Mouse (Mus musculus) ES-E14 (cell line): Measurements from ENCODE around the gene Muc16. TPM values are rescaled to one million over a fixed set of nuclear protein-coding genes. Genes with fewer than 3 reads are reported as not detected.

Experiments used
- DNase-seq: peaks from one replicate; pipeline ENCODE4 v3.0.0-alpha.2; 2013; ENCODE audit warnings: low read depth, low spot score
- H3K27ac ChIP-seq: 2 replicates; pipeline ENCODE4 v1.5.1; 2012; ENCODE audit warnings: low read depth, mild to moderate bottlenecking, low read length, moderate library complexity, mixed read lengths; ENCODE audit not compliant: poor library complexity, insufficient read depth, severe bottlenecking
- H3K36me3 ChIP-seq: 2 replicates; pipeline ENCODE4 v1.6.1; 2012; ENCODE audit warnings: mild to moderate bottlenecking, low read length, moderate library complexity, mixed read lengths; ENCODE audit not compliant: control insufficient read depth, poor library complexity, insufficient read depth, severe bottlenecking
- H3K4me1 ChIP-seq, 2 experiments: fragments of 150-350 bp in 1 of 2; sonication (generic) in 1 of 2; 2 replicates each; pipeline ENCODE4 v1.6.1; 2012; ENCODE audit warnings: low read length in 2 of 2, mild to moderate bottlenecking in 1 of 2, mixed read lengths in 1 of 2; ENCODE audit not compliant: control insufficient read depth in 2 of 2, insufficient read depth in 2 of 2, poor library complexity in 1 of 2
- H3K4me3 ChIP-seq, 2 experiments: fragments of 150-350 bp in 1 of 2; sonication (generic) in 1 of 2; 2 replicates each; pipeline ENCODE4 v1.5.1; 2012; ENCODE audit warnings: low read length in 2 of 2, low read depth in 1 of 2, mild to moderate bottlenecking in 1 of 2, mixed read lengths in 1 of 2; ENCODE audit not compliant: insufficient read depth in 1 of 2, poor library complexity in 1 of 2, severe bottlenecking in 1 of 2
- H3K9ac ChIP-seq: 2 replicates; pipeline ENCODE4 v1.6.1; 2012; ENCODE audit warnings: low read depth, mild to moderate bottlenecking, low read length, mixed read lengths; ENCODE audit not compliant: poor library complexity, insufficient read depth, severe bottlenecking
- H3K9me3 ChIP-seq: fragments of 150-350 bp; sonication (generic); 2 replicates; pipeline ENCODE4 v1.6.1; 2012; ENCODE audit warnings: low read depth, mild to moderate bottlenecking, low read length; ENCODE audit not compliant: control insufficient read depth, insufficient read depth
- CHD2 ChIP-seq: IDR thresholded peaks from 2 replicates; pipeline ENCODE4 v1.6.1; 2014; ENCODE audit warnings: mild to moderate bottlenecking, low read depth, low read length, inconsistent platforms
- HCFC1 ChIP-seq: IDR thresholded peaks from 2 replicates; pipeline ENCODE4 v1.6.1; 2012; ENCODE audit warnings: low read length, inconsistent platforms, borderline replicate concordance; ENCODE audit not compliant: insufficient read depth
- MAFK ChIP-seq: IDR thresholded peaks from 2 replicates; pipeline ENCODE4 v1.6.1; 2014; ENCODE audit warnings: mild to moderate bottlenecking, low read depth, low read length, inconsistent platforms; ENCODE audit not compliant: insufficient read depth
- ZC3H11A ChIP-seq: IDR thresholded peaks from 2 replicates; pipeline ENCODE4 v1.6.1; 2012; ENCODE audit warnings: low read depth, mild to moderate bottlenecking, inconsistent platforms, low read length, borderline replicate concordance
- ZNF384 ChIP-seq: IDR thresholded peaks from 2 replicates; pipeline ENCODE4 v1.6.1; 2012; ENCODE audit warnings: low read depth, low read length, inconsistent platforms
- in situ Hi-C, 2 experiments: fragments of 600-800 bp; cut with MboI; formaldehyde crosslinking; loops; one replicate each; pipeline ENCODE4 v1.15.1; 2025; ENCODE audit warnings: low sequenced_read_pairs in 2 of 2, inconsistent platforms in 1 of 2; ENCODE audit not compliant: unreplicated experiment in 2 of 2
- total RNA-seq: library from RNA; depleted of rRNA; stranded (reverse); fragments of 300-350 nt; gene quantifications from 2 replicates; pipeline ENCODE4 v1.2.3, GENCODE M21; 2012; rRNA removed

Gene Muc16
- under 0.01 TPM in 2 replicates for total RNA-seq

GRCm38 (mm10) chr9:18674480-18675154 lies at the start of gene Muc16:
TSS of gene Muc16 (minus strand) at chr9:18674530.
- Histone ChIP-seq H3K9me3 (no peaks in the 10 kb centered on the region), H3K27ac (no peak within 1 kb of the TSS), H3K9ac (no peak within 1 kb of the TSS), H3K4me3 (no peak within 1 kb of the TSS), H3K36me3 (no peaks in the 10 kb centered on the region), H3K4me1 (no peaks in the 10 kb centered on the region; a peak in 1 of 4 replicates)
- DNase-seq: no peak
- in situ Hi-C loops: no loop called here
- TF ChIP-seq CHD2: no peak
- TF ChIP-seq ZC3H11A: no peak
- TF ChIP-seq HCFC1: no peak
- TF ChIP-seq ZNF384: no peak
- TF ChIP-seq MAFK: no peak

GRCm38 (mm10) chr9:18722712-18723099 lies 48.4 kb upstream of the Muc16 start:
- TF ChIP-seq MAFK (no peak), ZNF384 (no peak), CHD2 (no peak; the same call in 1 of the 2 replicates), ZC3H11A (no peak), HCFC1 (no peak)
- H3K27ac ChIP-seq: peak overlapping the region; percentile 22; the same call in 1 of the 2 replicates
- no peaks in the 10 kb centered on the region for H3K9me3 ChIP-seq
- H3K4me1 ChIP-seq: peaks cover 11 to 12% of the 10 kb centered on the region in 2 experiments
- H3K9ac ChIP-seq: no peak overlapping the region
- no peaks in the 10 kb centered on the region for H3K36me3 ChIP-seq
- peak; percentile 27 for DNase-seq
- in situ Hi-C loops: no loop called here
- H3K4me3 ChIP-seq: no peak overlapping the region

GRCm38 (mm10) chr9:18721931-18722711 lies 47.8 kb upstream of the Muc16 start:
- no peaks in the 10 kb centered on the region for H3K36me3 ChIP-seq
- in situ Hi-C loops: no loop called here
- H3K27ac ChIP-seq: peak overlapping the region; percentile 87
- H3K4me3 ChIP-seq: no peak overlapping the region
- DNase-seq: peak; percentile 43
- TF ChIP-seq HCFC1 (no peak), ZNF384 (peak; percentile 37)
- no peaks in the 10 kb centered on the region for H3K9me3 ChIP-seq
- H3K4me1 ChIP-seq: peaks cover 11 to 12% of the 10 kb centered on the region in 2 experiments
- H3K9ac ChIP-seq: 0 out of 2 replicates have a peak overlapping the region, but pooled peaks have one; percentile 28

DNA sequence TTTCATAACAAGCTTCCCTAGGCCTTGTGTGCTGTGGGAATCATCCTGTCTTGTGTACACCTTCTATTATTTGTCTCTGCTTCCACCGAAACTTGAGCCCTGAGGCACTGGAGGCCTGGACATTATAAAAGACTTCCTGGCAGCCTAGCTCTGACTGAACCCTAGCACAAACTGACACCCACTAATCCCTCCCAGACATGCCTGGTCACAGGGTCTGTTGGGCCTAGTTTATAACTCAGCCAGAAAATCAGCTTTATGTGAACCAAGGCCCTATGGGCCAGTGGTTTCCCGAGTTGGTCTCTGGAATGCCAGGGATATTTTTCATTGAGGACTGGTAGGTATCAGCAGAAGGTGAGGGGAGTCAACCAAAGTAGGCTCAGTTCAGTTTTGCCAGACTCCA lies 46.7 kb upstream of the Muc16 start:
- H3K4me3 ChIP-seq: no peak overlapping the region
- no peaks in the 10 kb centered on the region for H3K9me3 ChIP-seq
- peak overlapping the region; percentile 87 for H3K27ac ChIP-seq
- H3K4me1 ChIP-seq: peaks cover 11 to 12% of the 10 kb centered on the region in 2 experiments
- DNase-seq: no peak
- in situ Hi-C loops: no loop called here
- H3K36me3 ChIP-seq: no peaks in the 10 kb centered on the region
- peak overlapping the region; percentile 35; the same call in 1 of the 2 replicates for H3K9ac ChIP-seq
- no peak for TF ChIP-seq MAFK
- TF ChIP-seq ZNF384: no peak
- TF ChIP-seq HCFC1: no peak
- TF ChIP-seq CHD2: no peak
- TF ChIP-seq ZC3H11A: no peak
